Mouse (Mus musculus) embryonic facial prominence, embryonic 13.5 days (tissue): Measurements from ENCODE around the gene Bmp8a. TPM values are rescaled to one million over a fixed set of nuclear protein-coding genes. Genes with fewer than 3 reads are reported as not detected.
A peak's percentile ranks its signal among the peaks of the same experiment; 100 is the strongest.

Experiments used
- ATAC-seq: fragments of 200-750 bp; cut with Nextera tagmentation; 2 replicates; pipeline ENCODE4 v1.8.0; 2017; ENCODE audit warnings: low read depth; ENCODE audit not compliant: insufficient number of reproducible peaks, insufficient read depth, low FRiP score, low TSS enrichment
- H3K27ac ChIP-seq: fragments of 300-500 bp; sonication (generic); 2 replicates; pipeline ENCODE4 v1.5.1; 2015; ENCODE audit warnings: moderate library complexity, mild to moderate bottlenecking, inconsistent platforms
- H3K27me3 ChIP-seq: fragments of 300-500 bp; sonication (generic); 2 replicates; pipeline ENCODE4 v1.6.1; 2015; ENCODE audit warnings: mild to moderate bottlenecking, inconsistent platforms
- H3K36me3 ChIP-seq: fragments of 300-500 bp; sonication (generic); 2 replicates; pipeline ENCODE4 v1.6.1; 2015; ENCODE audit warnings: mild to moderate bottlenecking, inconsistent platforms
- H3K4me1 ChIP-seq: fragments of 300-500 bp; sonication (generic); 2 replicates; pipeline ENCODE4 v1.6.1; 2015; ENCODE audit warnings: inconsistent platforms
- H3K4me2 ChIP-seq: fragments of 300-500 bp; sonication (generic); 2 replicates; pipeline ENCODE4 v1.6.1; 2015; ENCODE audit warnings: moderate library complexity, mild to moderate bottlenecking, inconsistent platforms
- H3K4me3 ChIP-seq: fragments of 300-500 bp; sonication (generic); 2 replicates; pipeline ENCODE4 v1.5.1; 2015; ENCODE audit warnings: mild to moderate bottlenecking, inconsistent platforms
- H3K9ac ChIP-seq: fragments of 300-500 bp; sonication (generic); 2 replicates; pipeline ENCODE4 v1.6.1; 2015; ENCODE audit warnings: mild to moderate bottlenecking, inconsistent platforms
- H3K9me3 ChIP-seq: fragments of 300-500 bp; sonication (generic); 2 replicates; pipeline ENCODE4 v1.6.1; 2016; ENCODE audit warnings: inconsistent platforms
- WGBS: fragments of 180-500 bp; shearing (Covaris S2); methylation state at CpG from one replicate; pipeline ENCODE4 v1.1.7; 2015; ENCODE audit warnings: mixed read lengths; 5-methylcytosine and 5-hydroxymethylcytosine counted together
- polyA plus RNA-seq: library from polyadenylated mRNA; unstranded; fragments of >200 nt; fragmentation: Nextera tagmentation; extraction: Ambion mirVana; gene quantifications from 2 replicates; pipeline ENCODE4 v1.2.1, GENCODE M21; 2015

Gene Bmp8a
- 0.59 and 1.3 TPM in 2 replicates for polyA plus RNA-seq

- Histone ChIP-seq H3K4me2 (peak within 1 kb of the TSS; percentile 88), H3K4me1 (peaks cover 16% of the 10 kb centered on the region), H3K4me3 (peak within 1 kb of the TSS; percentile 53), H3K9ac (peak within 1 kb of the TSS; percentile 60), H3K36me3 (no peaks in the 10 kb centered on the region), H3K27me3 (peaks cover 59% of the 10 kb centered on the region), H3K9me3 (no peaks in the 10 kb centered on the region), H3K27ac (no peak within 1 kb of the TSS)
- ATAC-seq, result peak; percentile 69
- under 1% methylated on average over 65 of the region's 65 CpGs for WGBS
Measured at GRCm38 (mm10) chr4:123342642-123343470, at the start of gene Bmp8a. Bmp8a (minus strand) TSS chr4:123343252.

DNA sequence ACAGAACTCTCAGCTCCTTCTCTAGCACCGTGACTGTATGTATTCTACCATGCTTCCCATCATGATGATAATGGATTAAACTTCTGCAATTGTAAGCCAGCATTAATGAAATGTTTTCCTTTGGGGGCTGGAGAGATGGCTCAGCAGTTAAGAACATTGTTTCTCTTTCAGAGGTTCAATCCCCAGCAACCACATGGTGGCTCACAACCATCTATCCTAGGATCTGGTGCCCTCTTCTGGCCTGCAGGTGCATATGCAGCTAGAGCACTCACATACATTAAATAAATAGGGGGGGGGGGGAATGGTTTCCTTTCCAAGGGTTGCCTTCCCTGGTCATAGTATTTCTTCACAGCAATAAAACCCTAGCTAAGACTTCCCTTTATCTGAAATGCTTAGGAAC, 49.1 kb upstream of the Bmp8a start:
- H3K9ac ChIP-seq, result no peak overlapping the region
- no peak for ATAC-seq
- no peak overlapping the region for H3K27ac ChIP-seq
- H3K4me3 ChIP-seq, result no peak overlapping the region
- no peaks in the 10 kb centered on the region for H3K9me3 ChIP-seq
- peaks cover 86% of the 10 kb centered on the region for H3K36me3 ChIP-seq
- WGBS, result 94% methylated on average over 1 of the region's 1 CpGs
- no peaks in the 10 kb centered on the region for H3K27me3 ChIP-seq
- no peaks in the 10 kb centered on the region for H3K4me1 ChIP-seq
- H3K4me2 ChIP-seq, result no peak overlapping the region

- no peaks in the 10 kb centered on the region for H3K4me1 ChIP-seq
- no peak overlapping the region for H3K27ac ChIP-seq
- H3K9me3 ChIP-seq, result no peaks in the 10 kb centered on the region
- no peak overlapping the region for H3K9ac ChIP-seq
- no peaks in the 10 kb centered on the region for H3K27me3 ChIP-seq
- WGBS, result 60% methylated on average over 1 of the region's 1 CpGs
- ATAC-seq, result no peak
- H3K4me3 ChIP-seq, result no peak overlapping the region
- H3K4me2 ChIP-seq, result no peak overlapping the region
- peaks cover 90% of the 10 kb centered on the region for H3K36me3 ChIP-seq
Measured at GRCm38 (mm10) chr4:123385028-123385427, 42.0 kb upstream of the Bmp8a start.

DNA sequence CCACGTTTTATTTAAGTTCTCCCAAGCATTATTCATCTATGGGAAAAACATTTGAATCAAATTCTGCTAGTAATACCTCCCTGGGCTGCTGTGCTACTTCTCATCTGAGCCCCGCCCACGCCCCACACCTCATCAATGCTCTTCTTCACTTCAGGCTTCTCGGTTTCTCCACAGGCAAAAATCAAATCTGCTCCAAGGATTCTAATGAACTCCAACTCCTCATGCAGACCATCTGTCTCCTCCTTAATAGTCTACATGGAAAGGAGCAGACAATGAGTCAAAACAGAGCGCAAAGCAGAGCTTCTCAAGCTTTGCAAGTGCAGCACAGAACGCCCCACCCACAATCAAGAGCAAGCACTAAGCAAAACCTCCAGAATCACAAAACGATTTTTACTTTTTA, 40.1 kb upstream of the Bmp8a start:
- H3K36me3 ChIP-seq, result peaks cover 86% of the 10 kb centered on the region
- no peak for ATAC-seq
- no peak overlapping the region for H3K27ac ChIP-seq
- no peak overlapping the region for H3K4me3 ChIP-seq
- no peak overlapping the region for H3K9ac ChIP-seq
- 91% methylated on average over 7 of the region's 7 CpGs for WGBS
- H3K27me3 ChIP-seq, result no peaks in the 10 kb centered on the region
- H3K9me3 ChIP-seq, result no peaks in the 10 kb centered on the region
- H3K4me1 ChIP-seq, result no peaks in the 10 kb centered on the region
- no peak overlapping the region for H3K4me2 ChIP-seq

DNA sequence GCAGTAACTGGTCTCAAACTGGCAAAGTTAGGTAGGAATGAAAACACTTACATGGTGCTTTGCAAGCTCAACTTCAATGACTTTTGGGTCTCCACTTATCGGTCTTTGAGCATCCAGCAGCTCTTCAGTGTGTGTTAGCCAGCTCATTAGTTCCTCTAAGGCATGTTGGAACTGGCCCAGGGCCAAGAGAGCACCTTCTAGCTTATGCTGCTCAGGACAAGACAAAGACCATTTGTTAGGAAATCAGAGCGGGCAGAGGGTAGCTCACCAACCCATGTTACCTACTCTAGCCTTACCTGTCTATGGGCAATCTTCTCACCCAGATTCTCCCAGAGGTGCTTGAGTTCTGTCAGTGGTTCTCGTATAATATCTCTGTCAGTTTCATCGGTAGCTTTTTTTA, 39.0 kb upstream of the Bmp8a start:
- no peak for ATAC-seq
- Histone ChIP-seq H3K4me2 (no peak overlapping the region), H3K4me1 (no peaks in the 10 kb centered on the region), H3K27ac (no peak overlapping the region), H3K9ac (no peak overlapping the region), H3K9me3 (no peaks in the 10 kb centered on the region), H3K4me3 (no peak overlapping the region), H3K36me3 (peaks cover 88% of the 10 kb centered on the region), H3K27me3 (no peaks in the 10 kb centered on the region)
- 91% methylated on average over 4 of the region's 4 CpGs for WGBS

GRCm38 (mm10) chr4:123381598-123381997, 38.5 kb upstream of the Bmp8a start:
- no peak for ATAC-seq
- Histone ChIP-seq H3K4me1 (no peaks in the 10 kb centered on the region), H3K27me3 (no peaks in the 10 kb centered on the region), H3K9ac (no peak overlapping the region), H3K36me3 (peaks cover 88% of the 10 kb centered on the region), H3K27ac (no peak overlapping the region), H3K9me3 (no peaks in the 10 kb centered on the region), H3K4me2 (no peak overlapping the region), H3K4me3 (no peak overlapping the region)
- WGBS, result 94% methylated on average over 11 of the region's 11 CpGs

- H3K27me3 ChIP-seq, result no peaks in the 10 kb centered on the region
- H3K4me2 ChIP-seq, result no peak overlapping the region
- H3K9ac ChIP-seq, result no peak overlapping the region
- no peak for ATAC-seq
- H3K9me3 ChIP-seq, result no peaks in the 10 kb centered on the region
- H3K4me1 ChIP-seq, result no peaks in the 10 kb centered on the region
- WGBS, result 96% methylated on average over 3 of the region's 3 CpGs
- H3K27ac ChIP-seq, result no peak overlapping the region
- H3K4me3 ChIP-seq, result no peak overlapping the region
- H3K36me3 ChIP-seq, result peaks cover 88% of the 10 kb centered on the region
Measured at GRCm38 (mm10) chr4:123376031-123376430, 33.0 kb upstream of the Bmp8a start.

DNA sequence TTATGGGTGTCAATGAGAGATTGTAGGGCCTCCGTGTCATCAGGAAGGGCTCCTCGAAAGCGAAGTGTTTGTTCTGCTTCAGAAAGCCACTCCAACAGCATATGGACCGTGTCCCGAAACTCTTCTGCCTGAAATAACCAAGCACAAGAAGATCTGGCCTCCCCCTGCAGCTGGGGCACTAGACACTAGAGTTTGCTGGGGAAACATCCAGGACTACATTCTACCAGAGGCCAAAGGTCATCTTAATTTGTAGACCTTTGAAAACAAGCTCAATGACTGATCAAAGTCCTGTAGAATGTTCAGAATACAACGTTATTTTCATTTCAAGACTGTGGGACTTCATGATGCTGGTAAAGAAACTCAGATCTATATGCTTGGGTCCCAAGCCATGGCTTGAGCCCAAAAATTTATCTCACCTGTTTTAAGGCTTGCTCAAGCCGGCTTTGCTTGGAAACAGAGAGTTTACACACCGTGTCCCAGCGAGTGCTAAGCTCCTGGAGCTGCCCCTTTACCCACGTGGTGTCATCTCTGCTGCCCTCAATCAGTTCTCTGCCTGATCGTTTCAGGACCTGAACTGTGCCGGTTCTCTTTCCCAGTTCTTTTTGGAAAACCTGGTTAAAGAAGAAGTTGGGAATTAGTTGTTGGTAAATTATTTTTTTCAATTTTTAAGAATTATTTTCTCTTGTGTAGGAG, 31.4 kb upstream of the Bmp8a start:
- no peak overlapping the region for H3K9ac ChIP-seq
- WGBS, result 93% methylated on average over 12 of the region's 12 CpGs
- H3K9me3 ChIP-seq, result no peaks in the 10 kb centered on the region
- no peak overlapping the region for H3K4me3 ChIP-seq
- no peaks in the 10 kb centered on the region for H3K27me3 ChIP-seq
- no peak overlapping the region for H3K4me2 ChIP-seq
- H3K27ac ChIP-seq, result no peak overlapping the region
- H3K36me3 ChIP-seq, result peaks cover 93% of the 10 kb centered on the region
- no peak for ATAC-seq
- H3K4me1 ChIP-seq, result no peaks in the 10 kb centered on the region

GRCm38 (mm10) chr4:123363555-123363954, 20.5 kb upstream of the Bmp8a start:
- no peaks in the 10 kb centered on the region for H3K27me3 ChIP-seq
- no peak overlapping the region for H3K4me2 ChIP-seq
- no peaks in the 10 kb centered on the region for H3K4me1 ChIP-seq
- H3K36me3 ChIP-seq, result peaks cover 88% of the 10 kb centered on the region
- H3K4me3 ChIP-seq, result no peak overlapping the region
- WGBS, result 97% methylated on average over 4 of the region's 4 CpGs
- no peak overlapping the region for H3K9ac ChIP-seq
- no peak for ATAC-seq
- H3K9me3 ChIP-seq, result no peaks in the 10 kb centered on the region
- H3K27ac ChIP-seq, result no peak overlapping the region

DNA sequence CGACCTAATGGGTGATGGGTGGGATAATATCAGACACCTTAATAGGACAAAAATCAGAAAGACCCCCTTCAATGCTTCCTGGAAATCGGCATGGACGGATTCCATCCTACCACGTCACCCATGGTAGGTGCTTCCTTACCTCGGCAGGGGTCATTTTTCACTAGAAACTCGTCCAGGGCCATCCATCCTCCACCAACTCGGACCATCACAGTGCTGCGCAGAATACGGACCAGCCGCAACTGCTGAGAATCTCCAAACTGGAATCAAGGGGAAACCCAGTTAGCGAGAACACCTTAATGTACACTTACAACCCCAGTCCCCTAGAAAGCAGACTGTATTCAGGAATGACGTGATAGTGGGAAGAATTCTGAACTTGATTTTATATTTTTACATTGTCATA, 17.7 kb upstream of the Bmp8a start:
- no peak for ATAC-seq
- Histone ChIP-seq H3K4me3 (no peak overlapping the region), H3K36me3 (peaks cover 78% of the 10 kb centered on the region), H3K27me3 (no peaks in the 10 kb centered on the region), H3K27ac (no peak overlapping the region), H3K4me2 (no peak overlapping the region), H3K9ac (no peak overlapping the region), H3K4me1 (no peaks in the 10 kb centered on the region), H3K9me3 (no peaks in the 10 kb centered on the region)
- WGBS, result 92% methylated on average over 12 of the region's 12 CpGs

DNA sequence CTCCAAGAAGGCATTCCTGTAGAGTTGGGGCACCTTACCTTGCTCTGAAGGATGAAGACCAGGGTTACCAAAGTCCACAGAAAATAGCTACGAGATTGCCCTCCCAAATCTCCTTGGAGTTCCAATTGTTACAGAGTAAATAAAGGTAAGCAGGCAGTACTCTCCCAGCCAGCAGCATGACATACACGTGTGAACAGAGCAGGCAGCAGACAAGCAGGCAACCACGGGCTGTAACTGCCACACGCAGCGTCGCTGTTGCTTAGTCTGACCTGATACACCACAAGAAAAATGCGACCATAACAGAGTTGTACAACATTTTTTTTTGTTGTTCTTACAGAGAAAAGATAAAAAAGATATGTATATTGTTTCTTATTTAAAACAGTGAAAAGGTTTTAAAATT, 15.6 kb upstream of the Bmp8a start:
- Histone ChIP-seq H3K27ac (no peak overlapping the region), H3K27me3 (no peaks in the 10 kb centered on the region), H3K4me1 (no peaks in the 10 kb centered on the region), H3K9me3 (no peaks in the 10 kb centered on the region), H3K4me2 (no peak overlapping the region), H3K9ac (no peak overlapping the region), H3K36me3 (peaks cover 80% of the 10 kb centered on the region), H3K4me3 (no peak overlapping the region)
- ATAC-seq, result no peak
- 91% methylated on average over 7 of the region's 7 CpGs for WGBS

- H3K27me3 ChIP-seq, result no peaks in the 10 kb centered on the region
- no peak overlapping the region for H3K4me3 ChIP-seq
- no peak for ATAC-seq
- no peak overlapping the region for H3K4me2 ChIP-seq
- H3K9ac ChIP-seq, result no peak overlapping the region
- peaks cover 80% of the 10 kb centered on the region for H3K36me3 ChIP-seq
- 88% methylated on average over 8 of the region's 8 CpGs for WGBS
- H3K27ac ChIP-seq, result no peak overlapping the region
- H3K4me1 ChIP-seq, result no peaks in the 10 kb centered on the region
- no peaks in the 10 kb centered on the region for H3K9me3 ChIP-seq
Measured at GRCm38 (mm10) chr4:123355941-123356340, 12.9 kb upstream of the Bmp8a start.
